9 mouse cellular contexts compared by ENCODE assay signal in genomic region chr11:98075195-98075808, GRCm38 (mm10). TPM values are rescaled to one million over a fixed set of nuclear protein-coding genes. Genes with fewer than 3 reads are reported as not detected.
DNase-seq lines count a peak whose midpoint lies in the region; ATAC-seq and TF ChIP-seq lines count a peak whose summit lies in the region.
"Had no signal": no experiment of that assay in that cellular context is flagged by ENCODE, and none has a peak within 500 bp of the region (broad histone marks: within the 10 kb centered on the region; RNA-seq: fewer than 3 reads in every experiment).

No protein-coding gene starts in this region.

- peak; percentile 96 for TF ChIP-seq CTCF in left cerebral cortex, adult 2 months (IDR thresholded peaks at IDR 0.05)

- peak; percentile 92 for DNase-seq in gastrocnemius, postnatal 10 days
- peak; percentile 93 for DNase-seq in induced T-regulatory cell, adult 2 months (ENCODE audit: low read depth)
- DNase-seq in left cerebral cortex, adult 2 months (ENCODE audit: extremely low spot score in 1 of 2, low spot score in 2 of 2): peak; percentile 87 to 93
- DNase-seq in right cerebral cortex, postnatal 14 days: peak; percentile 92
- peak; percentile 83 for DNase-seq in urinary bladder, postnatal 25 days (ENCODE audit: low spot score)

- no peak overlapping the region for H3K27ac ChIP-seq in left cerebral cortex, adult 2 months
- H3K27ac ChIP-seq: stomach, embryonic 15.5 days had no signal

- no peak overlapping the region for H3K4me3 ChIP-seq in left cerebral cortex, adult 2 months
- H3K4me3 ChIP-seq: stomach, embryonic 15.5 days had no signal

- intact Hi-C loops in left cerebral cortex, adult 2 months (cut with DNase I): loop anchor here (1.0 to 2.0 kb wide), 2 partner anchors 44 to 177 kb away; no protein-coding TSS in a partner anchor

- peak; percentile 19 for ATAC-seq in activated CD4-positive, CD25-positive, alpha-beta regulatory T cell, adult 4 months
- peak; percentile 90 for ATAC-seq in common myeloid progenitor, adult 5-6 weeks (replicated peaks; ENCODE audit: low read depth, poor library complexity, severe bottlenecking)
- peak; percentile 85 for ATAC-seq in megakaryocyte-erythroid progenitor cell, adult 5-6 weeks (replicated peaks; ENCODE audit: low FRiP score, low TSS enrichment, poor library complexity, severe bottlenecking)

RNA-seq across cellular contexts. Expression of gene Stac2, which starts 22.0 kb away (rescaled TPM):
- polyA plus RNA-seq in activated CD4-positive, CD25-positive, alpha-beta regulatory T cell, adult 4 months (2017; shearing (Covaris generic)): under 1 TPM in 1 of 2 experiments, not detected in 1; 0.37 TPM
- not detected in 2 replicates for total RNA-seq in common myeloid progenitor, adult 5-6 weeks (2017)
- under 1 TPM; 0.26 to 0.36 TPM for total RNA-seq in gastrocnemius, postnatal 10 days (2021)
- total RNA-seq in left cerebral cortex, adult 2 months (2021): 10 to 100 TPM; 97.3 to 99.9 TPM
- not detected in 2 replicates for total RNA-seq in megakaryocyte-erythroid progenitor cell, adult 5-6 weeks (2014; fragmentation: Nextera tagmentation)
- not detected in 2 replicates for total RNA-seq in megakaryocyte-erythroid progenitor cell, adult 5-6 weeks (2017)

RNA-seq across cellular contexts. Expression of gene Rpl19, which starts 48.8 kb away (rescaled TPM):
- 1,000 to 10,000 TPM; 3,386 to 3,946 TPM for polyA plus RNA-seq in activated CD4-positive, CD25-positive, alpha-beta regulatory T cell, adult 4 months (2017; shearing (Covaris generic))
- 1,577 and 1,620 TPM in 2 replicates for total RNA-seq in common myeloid progenitor, adult 5-6 weeks (2017)
- total RNA-seq in gastrocnemius, postnatal 10 days (2021): 100 to 1,000 TPM; 848 to 925 TPM
- total RNA-seq in left cerebral cortex, adult 2 months (2021): 100 to 1,000 TPM; 560 to 591 TPM
- total RNA-seq in megakaryocyte-erythroid progenitor cell, adult 5-6 weeks (2014; fragmentation: Nextera tagmentation): 4,206 and 4,300 TPM in 2 replicates
- 1,746 and 2,000 TPM in 2 replicates for total RNA-seq in megakaryocyte-erythroid progenitor cell, adult 5-6 weeks (2017)

RNA-seq across cellular contexts. Expression of gene Cacnb1, which starts 52.5 kb away (rescaled TPM):
- polyA plus RNA-seq in activated CD4-positive, CD25-positive, alpha-beta regulatory T cell, adult 4 months (2017; shearing (Covaris generic)): 1 to 10 TPM; 1.4 to 2.9 TPM
- total RNA-seq in common myeloid progenitor, adult 5-6 weeks (2017): not detected in 2 replicates
- 100 to 1,000 TPM; 313 to 347 TPM for total RNA-seq in gastrocnemius, postnatal 10 days (2021)
- 100 to 1,000 TPM; 150 to 170 TPM for total RNA-seq in left cerebral cortex, adult 2 months (2021)
- total RNA-seq in megakaryocyte-erythroid progenitor cell, adult 5-6 weeks (2014; fragmentation: Nextera tagmentation): 0.40 and 0.98 TPM in 2 replicates
- total RNA-seq in megakaryocyte-erythroid progenitor cell, adult 5-6 weeks (2017): 0.38 TPM in 1 of 2 replicates, not detected in the other

Comparison
In these comparisons a context has a peak if more than half of its experiments do, and no peak if none do; other contexts are left out.
1. ATAC-seq: peak in every context shown above with its lines; median percentile 90 in common myeloid progenitor, adult 5-6 weeks; 85 in megakaryocyte-erythroid progenitor cell, adult 5-6 weeks; 19 in activated CD4-positive, CD25-positive, alpha-beta regulatory T cell, adult 4 months.
2. RNA of gene Stac2, which starts 22.0 kb away (total RNA-seq): 97.3 to 99.9 TPM in left cerebral cortex, adult 2 months; 0.26 to 0.36 TPM in gastrocnemius, postnatal 10 days, not detected in common myeloid progenitor, adult 5-6 weeks and not detected in megakaryocyte-erythroid progenitor cell, adult 5-6 weeks; every median in the first group is over 10 times any median in the second.
3. RNA of gene Cacnb1, which starts 52.5 kb away (total RNA-seq): 313 to 347 TPM in gastrocnemius, postnatal 10 days and 150 to 170 TPM in left cerebral cortex, adult 2 months; 0.38 to 0.98 TPM in megakaryocyte-erythroid progenitor cell, adult 5-6 weeks and not detected in common myeloid progenitor, adult 5-6 weeks; every median in the first group is over 10 times any median in the second.
4. Peak in every context shown above with its lines, with median percentiles within 50 percentile points of each other: DNase-seq.